Mouse (Mus musculus): ENCODE data around the gene Mtmr3. TPM values are rescaled to one million over a fixed set of nuclear protein-coding genes. Genes with fewer than 3 reads are reported as not detected.

Gene Mtmr3
- polyA plus RNA-seq, 1 experiment from 2014 or later = 36.8 TPM

GRCm38 (mm10) chr11:4606541-4606940 lies 11.9 kb upstream of the Mtmr3 start:
- Histone ChIP-seq H3K4me1 (ENCODE audit: control insufficient read depth, insufficient read depth, low read length) (no peaks in the 10 kb centered on the region; the same call in 1 of the 2 replicates), H3K9ac (ENCODE audit: low read length) (no peak overlapping the region), H3K4me2 (ENCODE audit: low read depth) (no peak overlapping the region), H3K4me3 (ENCODE audit: low read depth, low read length) (no peak overlapping the region), H3K9me3 (ENCODE audit: control insufficient read depth, low read length) (no peaks in the 10 kb centered on the region), H3K27ac (ENCODE audit: low read depth, low read length) (no peak overlapping the region), H3K36me3 (ENCODE audit: control insufficient read depth, insufficient read depth, low read length) (no peaks in the 10 kb centered on the region), H3K27me3 (ENCODE audit: control insufficient read depth, insufficient read depth, low read length) (no peaks in the 10 kb centered on the region)
- 86% methylated on average over 1 of the region's 1 CpGs for WGBS
- ATAC-seq (ENCODE audit: insufficient read depth, low FRiP score, low TSS enrichment) (no peak), DNase-seq (ENCODE audit: low spot score) (no peak)

GRCm38 (mm10) chr11:4605414-4605813 lies 10.8 kb upstream of the Mtmr3 start:
- Histone ChIP-seq H3K4me3 (ENCODE audit: low read depth, low read length) (no peak overlapping the region), H3K9ac (ENCODE audit: low read length) (no peak overlapping the region), H3K36me3 (ENCODE audit: control insufficient read depth, insufficient read depth, low read length) (no peaks in the 10 kb centered on the region), H3K4me2 (ENCODE audit: low read depth) (no peak overlapping the region), H3K4me1 (ENCODE audit: control insufficient read depth, insufficient read depth, low read length) (no peaks in the 10 kb centered on the region; the same call in 1 of the 2 replicates), H3K9me3 (ENCODE audit: control insufficient read depth, low read length) (no peaks in the 10 kb centered on the region), H3K27ac (ENCODE audit: low read depth, low read length) (no peak overlapping the region), H3K27me3 (ENCODE audit: control insufficient read depth, insufficient read depth, low read length) (no peaks in the 10 kb centered on the region)
- no peak for DNase-seq (ENCODE audit: low spot score)
- WGBS = 48% methylated on average over 7 of the region's 7 CpGs
- no peak for ATAC-seq (ENCODE audit: insufficient read depth, low FRiP score, low TSS enrichment)

- Histone ChIP-seq H3K36me3 (ENCODE audit: control insufficient read depth, insufficient read depth, low read length) (no peaks in the 10 kb centered on the region), H3K4me1 (ENCODE audit: control insufficient read depth, insufficient read depth, low read length) (no peaks in the 10 kb centered on the region; the same call in 1 of the 2 replicates), H3K27ac (ENCODE audit: low read depth, low read length) (no peak overlapping the region), H3K9ac (ENCODE audit: low read length) (no peak overlapping the region), H3K4me3 (ENCODE audit: low read depth, low read length) (no peak overlapping the region), H3K4me2 (ENCODE audit: low read depth) (no peak overlapping the region), H3K27me3 (ENCODE audit: control insufficient read depth, insufficient read depth, low read length) (no peaks in the 10 kb centered on the region), H3K9me3 (ENCODE audit: control insufficient read depth, low read length) (no peaks in the 10 kb centered on the region)
- 13% methylated on average over 6 of the region's 6 CpGs for WGBS
- no peak for ATAC-seq (ENCODE audit: insufficient read depth, low FRiP score, low TSS enrichment)
- DNase-seq (ENCODE audit: low spot score) = no peak
These were observed 9.8 kb upstream of the Mtmr3 start for GRCm38 (mm10) chr11:4604441-4604840.

- no peaks in the 10 kb centered on the region for H3K27me3 ChIP-seq (ENCODE audit: control insufficient read depth, insufficient read depth, low read length)
- H3K4me1 ChIP-seq (ENCODE audit: control insufficient read depth, insufficient read depth, low read length) = no peaks in the 10 kb centered on the region; the same call in 1 of the 2 replicates
- no peak for ATAC-seq (ENCODE audit: insufficient read depth, low FRiP score, low TSS enrichment)
- H3K9me3 ChIP-seq (ENCODE audit: control insufficient read depth, low read length) = no peaks in the 10 kb centered on the region
- no peak overlapping the region for H3K9ac ChIP-seq (ENCODE audit: low read length)
- no peak overlapping the region for H3K4me3 ChIP-seq (ENCODE audit: low read depth, low read length)
- H3K36me3 ChIP-seq (ENCODE audit: control insufficient read depth, insufficient read depth, low read length) = no peaks in the 10 kb centered on the region
- H3K4me2 ChIP-seq (ENCODE audit: low read depth) = no peak overlapping the region
- 36% methylated on average over 12 of the region's 12 CpGs for WGBS
- no peak overlapping the region for H3K27ac ChIP-seq (ENCODE audit: low read depth, low read length)
- DNase-seq (ENCODE audit: low spot score) = no peak
These were observed 8.2 kb upstream of the Mtmr3 start for GRCm38 (mm10) chr11:4602691-4603441.

GRCm38 (mm10) chr11:4601890-4602289 lies 7.2 kb upstream of the Mtmr3 start:
- H3K4me1 ChIP-seq (ENCODE audit: control insufficient read depth, insufficient read depth, low read length) = no peaks in the 10 kb centered on the region; the same call in 1 of the 2 replicates
- ATAC-seq (ENCODE audit: insufficient read depth, low FRiP score, low TSS enrichment) (no peak), DNase-seq (ENCODE audit: low spot score) (no peak)
- H3K27me3 ChIP-seq (ENCODE audit: control insufficient read depth, insufficient read depth, low read length) = no peaks in the 10 kb centered on the region
- no peak overlapping the region for H3K4me2 ChIP-seq (ENCODE audit: low read depth)
- 81% methylated on average over 5 of the region's 5 CpGs for WGBS
- H3K4me3 ChIP-seq (ENCODE audit: low read depth, low read length) = no peak overlapping the region
- no peak overlapping the region for H3K9ac ChIP-seq (ENCODE audit: low read length)
- no peaks in the 10 kb centered on the region for H3K36me3 ChIP-seq (ENCODE audit: control insufficient read depth, insufficient read depth, low read length)
- H3K27ac ChIP-seq (ENCODE audit: low read depth, low read length) = no peak overlapping the region
- H3K9me3 ChIP-seq (ENCODE audit: control insufficient read depth, low read length) = no peaks in the 10 kb centered on the region

- Histone ChIP-seq H3K36me3 (ENCODE audit: control insufficient read depth, insufficient read depth, low read length) (no peaks in the 10 kb centered on the region), H3K27me3 (ENCODE audit: control insufficient read depth, insufficient read depth, low read length) (no peaks in the 10 kb centered on the region), H3K4me3 (ENCODE audit: low read depth, low read length) (no peak overlapping the region), H3K9me3 (ENCODE audit: control insufficient read depth, low read length) (no peaks in the 10 kb centered on the region), H3K27ac (ENCODE audit: low read depth, low read length) (no peak overlapping the region), H3K4me2 (ENCODE audit: low read depth) (no peak overlapping the region), H3K4me1 (ENCODE audit: control insufficient read depth, insufficient read depth, low read length) (no peaks in the 10 kb centered on the region; the same call in 1 of the 2 replicates), H3K9ac (ENCODE audit: low read length) (no peak overlapping the region)
- no peak for ATAC-seq (ENCODE audit: insufficient read depth, low FRiP score, low TSS enrichment)
- WGBS = 96% methylated on average over 3 of the region's 3 CpGs
- no peak for DNase-seq (ENCODE audit: low spot score)
These were observed 5.3 kb upstream of the Mtmr3 start for GRCm38 (mm10) chr11:4599916-4600315.

GRCm38 (mm10) chr11:4598411-4598810 lies 3.7 kb upstream of the Mtmr3 start:
- Histone ChIP-seq H3K4me2 (ENCODE audit: low read depth) (no peak overlapping the region), H3K9me3 (ENCODE audit: control insufficient read depth, low read length) (no peaks in the 10 kb centered on the region), H3K9ac (ENCODE audit: low read length) (no peak overlapping the region), H3K4me3 (ENCODE audit: low read depth, low read length) (no peak overlapping the region), H3K36me3 (ENCODE audit: control insufficient read depth, insufficient read depth, low read length) (no peaks in the 10 kb centered on the region), H3K27ac (ENCODE audit: low read depth, low read length) (no peak overlapping the region), H3K4me1 (ENCODE audit: control insufficient read depth, insufficient read depth, low read length) (peaks cover under 1% of the 10 kb centered on the region; the same call in 1 of the 2 replicates), H3K27me3 (ENCODE audit: control insufficient read depth, insufficient read depth, low read length) (no peaks in the 10 kb centered on the region)
- ATAC-seq (ENCODE audit: insufficient read depth, low FRiP score, low TSS enrichment) (no peak), DNase-seq (ENCODE audit: low spot score) (no peak)
- WGBS = 96% methylated on average over 2 of the region's 2 CpGs

GRCm38 (mm10) chr11:4593849-4594607 lies 635 bp downstream of the Mtmr3 start:
- Histone ChIP-seq H3K27ac (ENCODE audit: low read depth, low read length) (peak overlapping the region; percentile 82), H3K4me3 (ENCODE audit: low read depth, low read length) (peak overlapping the region; percentile 94), H3K9ac (ENCODE audit: low read length) (peak overlapping the region; percentile 98), H3K4me2 (ENCODE audit: low read depth) (peak overlapping the region; percentile 60), H3K27me3 (ENCODE audit: control insufficient read depth, insufficient read depth, low read length) (no peaks in the 10 kb centered on the region), H3K4me1 (ENCODE audit: control insufficient read depth, insufficient read depth, low read length) (peaks cover 8% of the 10 kb centered on the region), H3K36me3 (ENCODE audit: control insufficient read depth, insufficient read depth, low read length) (no peaks in the 10 kb centered on the region), H3K9me3 (ENCODE audit: control insufficient read depth, low read length) (no peaks in the 10 kb centered on the region)
- 2% methylated on average over 37 of the region's 45 CpGs for WGBS
- DNase-seq (ENCODE audit: low spot score) (no peak), ATAC-seq (ENCODE audit: insufficient read depth, low FRiP score, low TSS enrichment) (peak; percentile 87)

Data from neural tube, embryonic 11.5 days (tissue).